Mouse (Mus musculus) adrenal gland, adult 2 months (tissue): Measurements from ENCODE around the gene Tmem212. TPM values are rescaled to one million over a fixed set of nuclear protein-coding genes. Genes with fewer than 3 reads are reported as not detected.
A peak's percentile ranks its signal among the peaks of the same experiment; 100 is the strongest.

Experiments used
- DNase-seq: peaks from one replicate; pipeline ENCODE4 v3.0.0; 2021
- polyA plus RNA-seq: library from polyadenylated mRNA; depleted of rRNA; stranded (reverse); fragments of >200 nt; gene quantifications from 2 replicates; pipeline ENCODE4 v1.2.3, GENCODE M21; 2012
- total RNA-seq, 2 experiments: library from RNA; stranded (reverse); gene quantifications; 2 replicates each; pipeline ENCODE4 v1.2.3; 2021

The Tmem212 gene
- total and polyA plus RNA-seq, 3 experiments, result not detected

GRCm38 (mm10) chr3:27899012-27899726 lies 3.0 kb upstream of the Tmem212 start:
- DNase-seq, result no peak

GRCm38 (mm10) chr3:27898178-27898577 lies 2.0 kb upstream of the Tmem212 start:
- no peak for DNase-seq

GRCm38 (mm10) chr3:27886578-27886977 lies 9.6 kb downstream of the Tmem212 start:
- DNase-seq, result peak; percentile 7

- no peak for DNase-seq
Observed at GRCm38 (mm10) chr3:27885585-27885984, 10.6 kb downstream of the Tmem212 start.

GRCm38 (mm10) chr3:27881897-27882835 lies 14.0 kb downstream of the Tmem212 start:
- DNase-seq, result no peak

GRCm38 (mm10) chr3:27878854-27879610 lies 17.1 kb downstream of the Tmem212 start:
- DNase-seq, result no peak

GRCm38 (mm10) chr3:27873268-27874073 lies 22.7 kb downstream of the Tmem212 start:
- DNase-seq, result no peak

DNA sequence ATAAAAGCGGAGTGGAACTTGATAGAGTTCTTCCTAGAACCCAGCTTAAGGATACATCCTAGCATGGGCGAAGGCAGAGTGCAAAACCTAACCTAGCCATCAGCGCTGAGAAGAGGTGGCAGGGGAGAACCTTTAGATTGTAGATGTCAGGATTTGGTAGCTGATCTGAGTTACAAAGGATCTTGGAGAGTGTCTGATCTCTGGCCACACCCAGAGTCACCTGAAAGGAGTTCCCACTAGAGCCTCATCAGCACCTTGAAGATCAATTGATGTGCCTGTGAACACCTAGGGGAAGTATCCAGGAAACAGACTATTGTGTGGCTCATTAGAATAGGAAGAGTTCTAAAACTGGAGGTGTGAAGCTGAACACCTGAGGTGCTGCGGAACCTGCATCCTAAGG lies 23.7 kb downstream of the Tmem212 start:
- no peak for DNase-seq

- no peak for DNase-seq
Observed at GRCm38 (mm10) chr3:27871891-27872290, 24.3 kb downstream of the Tmem212 start.

- no peak for DNase-seq
Observed at GRCm38 (mm10) chr3:27871371-27871770, 24.8 kb downstream of the Tmem212 start.

DNA sequence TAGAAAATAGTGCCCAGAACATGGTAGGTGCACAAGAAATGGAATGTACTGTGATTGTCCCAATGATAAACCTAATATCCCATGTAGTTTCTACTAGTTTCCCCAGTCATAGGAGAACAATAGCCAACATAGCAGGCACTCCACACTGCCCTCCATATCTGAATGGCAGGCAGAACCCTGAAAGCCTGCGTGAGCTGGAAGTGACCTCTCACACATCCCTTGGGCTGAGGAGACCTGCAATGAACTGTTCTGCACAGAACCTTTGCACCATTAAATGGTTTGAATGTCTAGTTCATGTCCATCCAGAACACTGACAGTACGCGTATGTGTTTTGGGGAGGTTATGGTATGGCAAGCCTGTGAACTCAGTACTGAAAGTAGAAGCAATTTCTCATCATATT lies 27.5 kb downstream of the Tmem212 start:
- no peak for DNase-seq

DNA sequence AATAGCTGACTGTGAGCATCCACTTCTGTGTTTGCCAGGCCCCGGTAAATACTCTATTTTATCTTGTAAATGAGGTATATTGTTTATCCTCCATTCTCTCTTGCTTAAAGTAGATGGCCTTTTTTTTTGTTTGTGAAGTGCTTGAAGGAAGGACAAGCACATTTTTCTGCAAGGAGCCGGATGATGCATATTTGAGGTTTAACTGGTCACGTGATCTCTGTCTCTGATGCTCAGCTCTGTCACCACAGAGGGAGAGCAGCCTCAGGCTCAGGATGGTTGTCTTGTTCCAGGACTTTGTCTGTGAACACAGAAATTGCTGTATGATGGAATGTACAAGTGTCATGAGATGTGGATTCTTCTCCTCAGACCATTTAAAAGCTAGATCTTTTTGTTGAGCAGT lies 28.4 kb downstream of the Tmem212 start:
- DNase-seq, result no peak

DNA sequence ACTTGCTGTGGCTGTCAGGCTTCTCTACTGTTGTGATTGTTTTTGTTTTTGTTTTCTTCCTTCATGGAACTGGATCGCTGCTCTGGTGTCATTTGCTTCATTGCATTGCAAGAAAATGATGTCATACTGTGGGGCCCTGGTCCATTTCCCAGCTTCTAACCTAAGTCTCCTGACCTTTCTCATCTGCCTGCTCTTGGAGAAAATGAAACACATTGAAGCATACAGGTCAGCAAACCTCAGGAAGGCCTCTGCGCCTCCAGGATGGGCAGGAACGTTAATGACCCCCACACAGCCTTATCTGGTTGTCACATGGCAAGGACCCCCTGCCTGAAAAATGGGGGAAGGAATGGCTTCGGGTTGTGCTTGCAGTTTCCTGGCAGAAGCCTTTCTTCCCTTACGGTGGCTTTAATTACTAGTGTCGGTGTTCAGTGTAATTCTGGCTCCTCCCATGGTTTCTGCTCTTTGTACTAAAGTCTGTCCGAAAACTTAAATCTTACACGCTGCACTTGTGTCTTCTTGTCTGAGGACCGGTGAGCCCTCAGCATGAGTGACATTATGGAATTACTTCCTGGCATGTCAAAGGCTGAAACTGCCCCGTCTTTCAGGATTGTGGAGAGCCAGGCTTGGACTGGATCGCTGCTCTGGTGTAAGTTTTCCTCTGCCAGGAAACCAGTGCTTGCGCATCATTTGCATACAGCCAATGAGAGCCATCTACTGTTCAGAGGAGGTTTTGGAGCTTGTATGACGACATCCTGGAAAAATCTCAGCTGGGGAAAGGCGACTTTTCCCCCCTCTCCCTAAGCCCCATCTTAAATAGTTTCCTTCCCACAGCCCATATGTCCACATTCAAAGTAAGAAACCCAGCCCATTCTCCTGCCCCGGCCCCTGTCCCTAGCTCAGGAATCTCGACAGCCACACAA lies 33.1 kb downstream of the Tmem212 start:
- DNase-seq, result peak; percentile 86

DNA sequence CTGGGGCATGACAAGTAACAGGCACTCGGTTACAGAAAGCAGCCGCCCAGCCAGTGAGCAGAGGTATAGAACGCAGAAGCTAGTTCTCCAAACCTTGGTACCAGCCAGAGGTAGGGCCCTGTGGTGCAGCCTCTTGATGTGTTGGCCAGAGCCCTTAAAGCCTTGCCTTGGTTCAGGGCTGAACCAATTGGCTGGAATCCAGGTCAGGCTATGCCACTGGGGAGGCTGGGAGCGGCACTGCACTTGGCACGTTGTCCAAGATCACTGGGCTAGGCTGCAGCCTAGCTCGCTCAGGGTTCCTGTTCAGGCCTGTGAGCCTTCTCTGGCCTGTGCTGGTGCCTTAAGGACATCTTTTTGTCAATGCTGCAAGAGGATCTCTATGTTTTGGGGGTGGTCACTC lies 34.6 kb downstream of the Tmem212 start:
- DNase-seq, result peak; percentile 93

DNA sequence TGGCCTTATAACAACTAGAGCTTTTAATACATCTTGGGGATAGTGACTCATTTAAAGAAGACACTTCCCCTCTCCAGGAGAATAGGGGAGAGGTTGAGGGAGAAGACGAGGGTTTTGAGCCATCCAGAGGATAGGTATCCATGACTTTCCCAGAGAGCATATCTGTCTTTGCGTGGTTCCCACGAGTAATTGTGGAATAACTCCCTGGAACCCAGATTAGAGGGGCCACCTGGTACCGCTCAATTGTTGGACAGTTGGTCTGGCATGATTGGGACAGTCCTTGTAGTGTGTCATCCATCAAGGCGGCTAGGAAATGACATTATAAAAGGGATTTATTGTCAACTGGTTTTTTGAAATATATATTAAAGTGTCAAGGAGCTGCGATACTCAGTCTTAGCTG lies 35.1 kb downstream of the Tmem212 start:
- no peak for DNase-seq

GRCm38 (mm10) chr3:27859161-27859561 lies 37.0 kb downstream of the Tmem212 start:
- peak; percentile 9 for DNase-seq

GRCm38 (mm10) chr3:27858441-27859115 lies 37.6 kb downstream of the Tmem212 start:
- DNase-seq, result no peak

DNA sequence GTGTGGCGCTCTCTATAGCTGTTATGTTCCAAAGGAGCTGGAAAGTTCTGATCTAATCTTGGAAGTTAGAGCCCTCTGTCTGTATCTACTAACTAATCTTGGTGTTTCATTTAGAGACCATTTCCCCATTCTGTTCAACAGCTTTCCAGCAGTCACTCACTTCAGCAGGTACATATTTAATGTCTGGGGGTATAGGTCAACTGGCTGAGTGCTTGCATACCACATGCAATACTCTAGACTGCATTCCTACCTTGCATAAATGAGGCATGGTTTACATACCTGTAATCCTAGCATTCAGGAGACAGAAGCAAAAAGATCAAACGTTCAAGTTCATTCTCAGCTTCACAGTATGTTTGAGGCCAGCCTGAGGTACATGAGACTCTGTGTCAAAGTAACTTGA lies 39.9 kb downstream of the Tmem212 start:
- DNase-seq, result no peak

- DNase-seq, result peak; percentile 17
Observed at GRCm38 (mm10) chr3:27854431-27855180, 41.6 kb downstream of the Tmem212 start.
